Mouse (Mus musculus) C2C12 (cell line): Measurements from ENCODE around the gene Pax7.

ENCODE experiments used
- CEBPB ChIP-seq: IDR thresholded peaks from one replicate; pipeline ENCODE4 v1.6.1; 2011; ENCODE audit warnings: low read depth, mild to moderate bottlenecking, control low read depth, moderate library complexity
- CTCF ChIP-seq: IDR thresholded peaks from one replicate; pipeline ENCODE4 v1.5.1; 2011; ENCODE audit not compliant: control insufficient read depth, insufficient read depth, insufficient read length
- FOSL1 ChIP-seq: IDR thresholded peaks from one replicate; pipeline ENCODE4 v1.8.0; 2011; ENCODE audit warnings: mild to moderate bottlenecking, low read length; ENCODE audit not compliant: poor library complexity, insufficient read depth, severe bottlenecking
- MAX ChIP-seq: IDR thresholded peaks from one replicate; pipeline ENCODE4 v1.6.1; 2011; ENCODE audit warnings: mild to moderate bottlenecking, control low read depth
- MYOD1 ChIP-seq: IDR thresholded peaks from one replicate; pipeline ENCODE4 v1.6.1; 2011; ENCODE audit warnings: low read depth; ENCODE audit not compliant: control insufficient read depth, insufficient read length
- MYOG ChIP-seq: IDR thresholded peaks from one replicate; pipeline ENCODE4 v1.6.1; 2011; ENCODE audit not compliant: control insufficient read depth, insufficient read length; ENCODE audit errors: extremely low read depth

- TF ChIP-seq CTCF (no peak), FOSL1 (no peak), CEBPB (no peak), MYOD1 (no peak), MYOG (no peak), MAX (no peak)
Observed at GRCm38 (mm10) chr4:139809381-139809820, 23.9 kb downstream of the Pax7 start.
